ENCODE assay signal across 8 mouse cellular contexts in genomic region chr7:88356871-88357776, GRCm38 (mm10).
DNase-seq lines count a peak whose midpoint lies in the region; ATAC-seq lines count a peak whose summit lies in the region.

No protein-coding gene starts in this region.

- no peaks in the 10 kb centered on the region for H3K27me3 ChIP-seq in neural tube, embryonic 12.5 days (replicated peaks)
- no peaks in the 10 kb centered on the region for H3K27me3 ChIP-seq in midbrain, embryonic 13.5 days

- H3K9ac ChIP-seq in neural tube, embryonic 12.5 days, result no peak overlapping the region
- no peak overlapping the region for H3K9ac ChIP-seq in midbrain, embryonic 13.5 days (replicated peaks)

- H3K4me3 ChIP-seq in neural tube, embryonic 12.5 days, result no peak overlapping the region
- H3K4me3 ChIP-seq in midbrain, embryonic 13.5 days (replicated peaks), result no peak overlapping the region

- H3K27ac ChIP-seq in neural tube, embryonic 12.5 days, result no peak overlapping the region
- H3K27ac ChIP-seq in midbrain, embryonic 13.5 days, result no peak overlapping the region

- intact Hi-C loops in gastrocnemius, postnatal 14 days (cut with DNase I; ENCODE audit: low total_unique reads), result no loop called here

- H3K9me3 ChIP-seq in neural tube, embryonic 12.5 days, result no peaks in the 10 kb centered on the region
- no peaks in the 10 kb centered on the region for H3K9me3 ChIP-seq in midbrain, embryonic 13.5 days

- H3K4me1 ChIP-seq in neural tube, embryonic 12.5 days, result no peaks in the 10 kb centered on the region
- H3K4me1 ChIP-seq in midbrain, embryonic 13.5 days (replicated peaks), result no peaks in the 10 kb centered on the region

- peak; percentile 27 for DNase-seq in gastrocnemius, adult 18-20 months (ENCODE audit: low spot score)
- DNase-seq in gastrocnemius, postnatal 14 days, result no peak
- no peak for DNase-seq in neural tube, embryonic 10.5 days (ENCODE audit: extremely low spot score, low spot score)
- DNase-seq in c-Kit-positive CD71-positive TER-119-positive erythroid progenitor cells, embryonic 14.5 days (ENCODE audit: low spot score), result peak; percentile 6
- DNase-seq in lung, adult 18-20 months, result peak; percentile 16 to 33

- no peak overlapping the region for H3K4me2 ChIP-seq in neural tube, embryonic 12.5 days (replicated peaks)
- no peak overlapping the region for H3K4me2 ChIP-seq in midbrain, embryonic 13.5 days (replicated peaks)

- ATAC-seq in neural tube, embryonic 12.5 days (ENCODE audit: low FRiP score, low read depth), result peak; percentile 58; the same call in 1 of the 2 replicates
- no peak for ATAC-seq in frontal cortex, adult (ENCODE audit: low TSS enrichment)
- no peak for ATAC-seq in midbrain, embryonic 13.5 days

- no peaks in the 10 kb centered on the region for H3K36me3 ChIP-seq in neural tube, embryonic 12.5 days
- H3K36me3 ChIP-seq in midbrain, embryonic 13.5 days, result no peaks in the 10 kb centered on the region

- 52% methylated on average over 4 of the region's 4 CpGs for WGBS in neural tube, embryonic 12.5 days
- WGBS in midbrain, embryonic 13.5 days, result 40% methylated on average over 4 of the region's 4 CpGs

Comparison
In these comparisons a context has a peak if more than half of its experiments do, and no peak if none do; other contexts are left out.
1. DNase-seq: peak in gastrocnemius, adult 18-20 months (single experiment), c-Kit-positive CD71-positive TER-119-positive erythroid progenitor cells, embryonic 14.5 days (single experiment) and lung, adult 18-20 months (2 of 2); none in gastrocnemius, postnatal 14 days (single experiment) and neural tube, embryonic 10.5 days (single experiment).